Mouse (Mus musculus) bone marrow, adult 2 months (tissue): ENCODE data around the gene Vegfb.

Source experiments
- CTCF ChIP-seq: fragments of 200-500 bp; IDR thresholded peaks from 2 replicates; pipeline ENCODE4 v1.5.1; 2011; ENCODE audit warnings: low read length, control low read depth; ENCODE audit not compliant: control insufficient read depth, insufficient read depth
- POLR2A ChIP-seq: fragments of 200-500 bp; IDR thresholded peaks from 2 replicates; pipeline ENCODE4 v1.6.1; 2011; ENCODE audit warnings: low read depth, mild to moderate bottlenecking, control low read depth, low read length, borderline replicate concordance; ENCODE audit not compliant: control insufficient read depth

DNA sequence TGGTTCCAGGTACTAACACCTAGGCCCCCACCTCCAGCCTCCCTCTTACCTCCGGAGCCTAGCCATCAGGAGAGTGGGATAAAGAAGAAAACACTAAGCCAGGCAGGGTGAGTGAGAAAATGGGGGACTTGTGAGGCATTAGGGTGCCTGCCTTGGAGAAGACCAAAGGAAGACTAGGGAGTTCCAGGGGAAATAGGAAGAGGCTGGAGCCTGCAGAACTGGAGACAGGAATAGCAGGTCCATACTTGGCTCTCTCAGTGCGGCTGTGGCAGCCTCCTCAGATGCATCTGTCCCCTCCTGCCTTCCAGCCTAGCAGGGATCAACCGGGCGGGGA lies 54.4 kb downstream of the Vegfb start:
- no peak for TF ChIP-seq CTCF
- no peak for TF ChIP-seq POLR2A
